Mouse (Mus musculus) neural tube, embryonic 11.5 days (tissue): Measurements from ENCODE around the gene 6030408B16Rik. TPM values are rescaled to one million over a fixed set of nuclear protein-coding genes. Genes with fewer than 3 reads are reported as not detected.
A peak's percentile ranks its signal among the peaks of the same experiment; 100 is the strongest.

ENCODE experiments used
- ATAC-seq: fragments of 200-750 bp; cut with Nextera tagmentation; 2 replicates; pipeline ENCODE4 v1.8.0; 2017; ENCODE audit warnings: moderate number of reproducible peaks, mild to moderate bottlenecking, moderate TSS enrichment, moderate library complexity; ENCODE audit not compliant: insufficient read depth, low FRiP score, low TSS enrichment
- DNase-seq: peaks from one replicate; pipeline ENCODE4 v3.0.0-alpha.2; 2015; ENCODE audit warnings: low spot score
- H3K27ac ChIP-seq: fragments of 300-500 bp; sonication (generic); 2 replicates; pipeline ENCODE4 v1.5.1; 2014; ENCODE audit warnings: low read depth, mild to moderate bottlenecking, low read length
- H3K27me3 ChIP-seq: fragments of 300-500 bp; sonication (generic); 2 replicates; pipeline ENCODE4 v1.6.1; 2014; ENCODE audit warnings: mild to moderate bottlenecking, low read length, mixed read lengths; ENCODE audit not compliant: control insufficient read depth, insufficient read depth
- H3K36me3 ChIP-seq: fragments of 300-500 bp; sonication (generic); 2 replicates; pipeline ENCODE4 v1.6.1; 2014; ENCODE audit warnings: mild to moderate bottlenecking, low read length, moderate library complexity, mixed read lengths; ENCODE audit not compliant: control insufficient read depth, insufficient read depth
- H3K4me1 ChIP-seq: fragments of 300-500 bp; sonication (generic); 2 replicates; pipeline ENCODE4 v1.6.1; 2014; ENCODE audit warnings: low read length, mixed read lengths; ENCODE audit not compliant: control insufficient read depth, insufficient read depth
- H3K4me2 ChIP-seq: fragments of 300-500 bp; sonication (generic); 2 replicates; pipeline ENCODE4 v1.6.1; 2014; ENCODE audit warnings: low read depth, mild to moderate bottlenecking, moderate library complexity
- H3K4me3 ChIP-seq: fragments of 300-500 bp; sonication (generic); 2 replicates; pipeline ENCODE4 v1.5.1; 2014; ENCODE audit warnings: low read depth, low read length
- H3K9ac ChIP-seq: fragments of 300-500 bp; sonication (generic); 2 replicates; pipeline ENCODE4 v1.6.1; 2014; ENCODE audit warnings: mild to moderate bottlenecking, low read length
- H3K9me3 ChIP-seq: fragments of 300-500 bp; sonication (generic); 2 replicates; pipeline ENCODE4 v1.6.1; 2016; ENCODE audit warnings: low read length; ENCODE audit not compliant: control insufficient read depth
- WGBS: fragments of 180-500 bp; shearing (Covaris S2); extraction: QIAGEN DNeasy Blood & Tissue Kit; methylation state at CpG from one replicate; pipeline ENCODE4 v1.1.7; 2014; 5-methylcytosine and 5-hydroxymethylcytosine counted together
- polyA plus RNA-seq: library from polyadenylated mRNA; unstranded; fragments of >200 nt; fragmentation: Nextera tagmentation; extraction: Ambion mirVana; gene quantifications from 2 replicates; pipeline ENCODE4 v1.2.1, GENCODE M21; 2014

The 6030408B16Rik gene
- polyA plus RNA-seq, 1 experiment from 2014 or later = 0.33 TPM

DNA sequence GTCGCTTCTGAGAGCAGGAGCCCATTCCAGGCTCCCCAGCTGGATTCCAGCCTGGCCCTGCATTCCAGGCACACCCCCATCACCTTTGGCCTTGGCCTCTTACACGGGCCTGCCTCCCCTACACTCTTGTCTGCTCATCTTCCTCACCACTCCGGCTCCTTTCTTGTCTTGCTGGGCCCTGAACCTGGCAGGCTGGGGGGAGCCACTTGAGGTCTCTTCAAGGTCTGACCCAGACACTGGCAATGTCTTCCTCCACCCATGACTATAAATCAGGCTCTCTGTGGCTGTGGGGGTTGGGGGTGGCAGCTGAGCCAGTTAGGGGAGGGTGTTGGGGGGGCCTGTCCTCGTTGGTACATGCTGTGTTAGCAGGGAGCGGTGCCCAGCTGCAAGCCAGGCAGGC, 14.4 kb upstream of the 6030408B16Rik start:
- H3K4me3 ChIP-seq = no peak overlapping the region
- 49% methylated on average over 5 of the region's 5 CpGs for WGBS

DNA sequence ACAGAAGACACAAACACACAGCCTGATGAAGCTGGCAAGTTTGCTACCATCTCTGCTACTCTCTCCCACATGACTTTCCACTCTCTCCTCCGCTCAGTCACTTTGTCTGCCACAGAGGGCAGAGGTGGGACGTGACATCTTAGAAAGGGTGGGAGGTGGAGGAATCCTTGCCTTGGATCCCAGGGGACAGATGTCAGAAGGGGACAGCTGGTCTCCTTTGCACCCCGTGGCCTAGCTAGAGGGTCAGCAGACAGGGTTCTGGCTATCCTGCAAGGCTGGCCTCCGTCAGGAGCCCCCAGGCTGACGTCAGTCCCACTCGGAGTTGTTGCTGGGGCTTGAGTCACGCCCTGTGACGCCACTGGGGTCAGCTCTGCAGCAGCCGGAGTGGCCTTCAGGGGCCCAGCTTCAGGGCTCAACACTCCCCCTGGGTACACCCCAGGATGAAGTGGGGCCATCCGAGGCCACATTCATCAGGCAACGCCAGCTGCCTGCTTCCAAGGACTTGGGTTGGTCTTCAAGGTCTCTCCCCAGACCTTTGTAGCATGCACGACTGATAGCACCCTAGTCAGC, 13.5 kb upstream of the 6030408B16Rik start:
- Histone ChIP-seq H3K9ac (peak overlapping the region; percentile 11; the same call in 1 of the 2 replicates), H3K36me3 (no peaks in the 10 kb centered on the region), H3K27ac (no peak overlapping the region), H3K4me2 (no peak overlapping the region), H3K27me3 (no peaks in the 10 kb centered on the region), H3K4me1 (peaks cover 2% of the 10 kb centered on the region; the same call in 1 of the 2 replicates), H3K9me3 (no peaks in the 10 kb centered on the region), H3K4me3 (no peak overlapping the region)
- no peak for ATAC-seq
- WGBS = 71% methylated on average over 12 of the region's 12 CpGs
- no peak for DNase-seq

More for the DNA sequence above, 14.4 kb upstream of the 6030408B16Rik start:
- Histone ChIP-seq H3K4me2 (no peak overlapping the region), H3K9ac (no peak overlapping the region), H3K9me3 (no peaks in the 10 kb centered on the region), H3K27me3 (no peaks in the 10 kb centered on the region), H3K4me1 (peaks cover 2% of the 10 kb centered on the region; the same call in 1 of the 2 replicates), H3K36me3 (no peaks in the 10 kb centered on the region), H3K27ac (no peak overlapping the region)
- ATAC-seq (no peak), DNase-seq (no peak)

DNA sequence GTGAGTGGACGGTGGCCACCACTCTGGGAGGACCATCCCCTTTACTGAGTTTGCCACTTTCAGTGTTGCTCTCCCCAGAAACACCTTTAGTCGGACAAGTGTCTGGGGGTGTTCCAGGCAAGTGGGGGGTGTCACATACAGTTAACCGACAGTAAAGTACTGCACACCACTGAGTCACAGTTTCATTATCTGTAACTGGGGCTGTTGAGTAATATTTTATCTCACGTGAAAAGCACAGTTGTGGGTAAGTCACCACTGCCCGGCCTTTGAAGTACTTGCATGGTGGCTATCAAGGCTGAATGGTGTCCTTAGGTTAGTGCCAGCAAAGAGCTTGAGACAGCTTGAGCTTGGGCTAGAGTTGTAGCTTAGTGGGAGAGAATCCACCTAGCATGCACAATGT, 10.5 kb upstream of the 6030408B16Rik start:
- H3K9ac ChIP-seq = no peak overlapping the region
- no peak for ATAC-seq
- no peak for DNase-seq
- WGBS = 81% methylated on average over 5 of the region's 5 CpGs
- no peaks in the 10 kb centered on the region for H3K36me3 ChIP-seq
- peaks cover 9% of the 10 kb centered on the region for H3K4me1 ChIP-seq
- no peaks in the 10 kb centered on the region for H3K27me3 ChIP-seq
- no peak overlapping the region for H3K4me3 ChIP-seq
- no peaks in the 10 kb centered on the region for H3K9me3 ChIP-seq
- no peak overlapping the region for H3K27ac ChIP-seq
- no peak overlapping the region for H3K4me2 ChIP-seq

DNA sequence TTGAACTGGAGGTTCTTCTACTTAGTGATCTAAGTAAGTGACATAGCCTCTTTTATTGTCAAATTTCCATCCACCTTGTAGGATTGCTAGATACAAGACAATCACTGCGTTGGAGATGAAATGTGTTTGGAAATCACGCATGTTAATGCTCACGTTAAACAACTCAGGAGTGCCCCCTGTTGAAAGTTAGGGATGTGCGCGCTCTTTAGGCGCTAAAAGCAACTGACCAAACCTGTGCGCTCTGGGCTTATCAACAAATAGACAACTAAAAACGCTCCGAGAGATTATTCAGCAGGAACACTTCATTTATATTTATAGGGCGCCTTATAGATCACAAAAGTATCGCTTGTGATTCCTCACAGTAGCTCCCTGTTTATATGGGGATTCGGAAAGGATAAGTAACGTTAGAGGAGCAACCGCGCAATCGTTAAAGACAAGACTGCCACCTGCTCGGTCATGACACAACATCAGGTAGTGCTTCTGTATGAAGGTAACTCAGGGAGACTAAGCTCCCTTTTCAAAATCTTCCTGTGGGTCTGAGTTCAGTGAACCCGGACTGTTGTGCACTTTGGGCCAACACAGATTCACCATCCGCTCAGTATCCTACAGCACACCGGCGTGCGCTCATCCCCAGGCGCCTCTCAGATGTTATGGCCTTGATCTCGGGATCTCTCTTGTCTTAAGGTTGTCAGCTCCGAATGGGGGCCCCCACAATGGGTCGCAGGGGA, 9.7 kb upstream of the 6030408B16Rik start:
- peak overlapping the region; percentile 95 for H3K4me2 ChIP-seq
- peak overlapping the region; percentile 79 for H3K9ac ChIP-seq
- WGBS = 2% methylated on average over 26 of the region's 26 CpGs
- H3K36me3 ChIP-seq = no peaks in the 10 kb centered on the region
- no peaks in the 10 kb centered on the region for H3K27me3 ChIP-seq
- H3K9me3 ChIP-seq = no peaks in the 10 kb centered on the region
- H3K4me3 ChIP-seq = peak overlapping the region; percentile 79
- H3K4me1 ChIP-seq = peaks cover 7% of the 10 kb centered on the region
- DNase-seq (peak; percentile 55), ATAC-seq (peak; percentile 21; the same call in 1 of the 2 replicates)
- no peak overlapping the region for H3K27ac ChIP-seq

DNA sequence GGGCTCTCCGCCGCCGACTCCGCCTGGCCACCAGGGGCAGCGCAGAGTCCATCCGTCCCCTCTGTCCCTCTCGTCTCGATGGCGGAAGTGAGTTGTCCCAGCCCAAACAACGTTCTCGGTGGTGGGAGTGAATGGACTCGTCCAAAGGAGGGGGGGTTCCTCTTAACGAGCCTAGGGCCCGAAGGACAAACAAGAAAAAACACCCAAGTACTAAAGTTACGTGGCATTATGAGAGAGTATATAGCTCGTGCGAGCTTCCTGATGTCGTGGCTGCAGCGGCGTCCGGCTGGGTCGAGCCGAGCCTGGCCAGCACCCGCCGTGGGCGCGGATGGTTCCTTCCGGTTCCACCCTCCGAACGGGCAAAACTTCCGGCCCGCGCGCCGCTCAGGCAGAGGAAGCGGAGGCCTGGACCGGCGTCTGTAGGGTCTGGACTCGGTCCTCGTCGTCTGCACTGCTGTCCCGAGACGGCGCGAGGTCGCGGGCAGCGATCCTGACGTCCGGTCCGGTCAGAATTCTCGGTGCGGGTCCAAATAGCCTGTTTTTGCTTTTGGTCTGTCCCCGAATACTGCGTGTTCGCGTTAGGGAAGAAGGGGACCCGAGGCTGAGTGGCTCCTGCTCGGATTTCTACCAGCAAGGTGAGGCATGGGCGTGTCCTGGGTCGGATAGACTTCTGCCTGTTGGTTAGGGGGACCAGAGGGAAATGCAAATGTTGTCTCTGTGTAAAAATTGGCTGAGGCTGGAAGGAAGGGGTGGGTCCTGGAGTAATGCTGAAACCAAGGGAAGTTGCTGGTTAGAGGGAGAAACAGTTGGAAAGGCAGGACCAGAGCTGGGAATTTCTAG, 8.9 kb upstream of the 6030408B16Rik start, which contains the start of gene Atg101:
TSS of gene Atg101 (plus strand) at position 362 of the 840 bp plus-strand sequence.
- Histone ChIP-seq H3K9ac (peak within 1 kb of the TSS; percentile 79), H3K9me3 (no peaks in the 10 kb centered on the region), H3K36me3 (no peaks in the 10 kb centered on the region; the same call in 1 of the 2 replicates), H3K4me1 (peaks cover 7% of the 10 kb centered on the region), H3K27ac (no peak within 1 kb of the TSS), H3K4me2 (peak within 1 kb of the TSS; percentile 95), H3K4me3 (peak within 1 kb of the TSS; percentile 79), H3K27me3 (no peaks in the 10 kb centered on the region)
- DNase-seq = peak; percentile 92
- ATAC-seq = peak; percentile 88
- WGBS = under 1% methylated on average over 61 of the region's 61 CpGs

DNA sequence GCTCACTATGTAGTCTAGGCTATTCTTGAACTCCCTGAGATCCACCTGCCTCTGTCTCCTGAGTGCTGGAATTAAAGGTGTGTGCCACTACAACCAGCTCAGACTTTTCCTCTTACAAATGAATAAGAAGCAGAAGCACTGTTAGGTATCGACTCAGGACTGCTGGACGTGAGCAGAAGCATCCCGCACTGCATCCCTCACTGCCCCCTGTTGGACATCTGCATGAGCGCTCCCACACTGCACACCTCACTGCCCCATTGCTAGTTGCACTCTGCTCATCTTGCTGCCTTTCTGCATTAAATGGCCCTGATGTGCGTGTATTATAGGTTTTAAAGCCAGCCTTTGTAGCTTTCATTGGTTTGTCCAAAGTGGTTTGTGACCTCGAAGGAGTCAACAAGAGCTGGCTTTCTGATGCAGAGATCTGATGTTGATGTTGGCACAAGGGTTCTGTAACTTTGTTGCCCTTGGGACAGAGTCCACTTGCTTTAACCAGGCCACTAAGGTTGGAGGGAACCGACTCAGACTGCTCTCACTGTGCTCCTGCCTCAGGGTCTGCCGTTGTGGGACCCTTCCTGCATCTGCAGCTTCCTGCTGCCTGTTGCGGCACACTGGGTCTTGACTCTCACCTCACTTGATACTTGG, 6.8 kb upstream of the 6030408B16Rik start:
- ATAC-seq = no peak
- Histone ChIP-seq H3K9me3 (no peaks in the 10 kb centered on the region), H3K4me2 (no peak overlapping the region), H3K4me3 (no peak overlapping the region), H3K4me1 (peaks cover 7% of the 10 kb centered on the region), H3K9ac (no peak overlapping the region), H3K27ac (no peak overlapping the region), H3K27me3 (no peaks in the 10 kb centered on the region), H3K36me3 (peaks cover 4% of the 10 kb centered on the region; the same call in 1 of the 2 replicates)
- no peak for DNase-seq
- 78% methylated on average over 9 of the region's 9 CpGs for WGBS

DNA sequence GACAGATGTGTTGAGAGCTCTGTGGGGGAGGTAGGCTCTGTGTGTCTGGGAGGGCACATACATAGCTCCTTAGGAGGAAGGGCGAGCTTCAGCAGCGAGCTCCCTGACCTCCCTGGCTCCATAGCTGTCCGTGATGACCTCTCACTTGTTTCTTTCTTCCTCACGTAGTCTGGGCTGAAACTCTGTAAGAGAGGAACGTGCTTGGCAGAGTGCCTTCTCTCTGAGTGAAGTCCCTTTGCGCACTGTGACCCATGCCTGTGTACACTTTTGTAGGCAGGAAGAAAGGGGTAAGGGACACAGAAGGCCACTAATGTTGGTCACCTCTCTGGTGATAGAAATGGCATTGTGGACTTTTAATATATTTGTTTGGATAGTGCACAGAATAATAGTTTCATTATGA, 5.7 kb upstream of the 6030408B16Rik start:
- H3K4me1 ChIP-seq = peaks cover 7% of the 10 kb centered on the region
- no peak overlapping the region for H3K4me3 ChIP-seq
- no peaks in the 10 kb centered on the region for H3K27me3 ChIP-seq
- DNase-seq = no peak
- no peak for ATAC-seq
- H3K9ac ChIP-seq = no peak overlapping the region
- no peaks in the 10 kb centered on the region for H3K9me3 ChIP-seq
- WGBS = 93% methylated on average over 6 of the region's 6 CpGs
- no peak overlapping the region for H3K27ac ChIP-seq
- H3K36me3 ChIP-seq = peaks cover 4% of the 10 kb centered on the region; the same call in 1 of the 2 replicates
- H3K4me2 ChIP-seq = no peak overlapping the region

DNA sequence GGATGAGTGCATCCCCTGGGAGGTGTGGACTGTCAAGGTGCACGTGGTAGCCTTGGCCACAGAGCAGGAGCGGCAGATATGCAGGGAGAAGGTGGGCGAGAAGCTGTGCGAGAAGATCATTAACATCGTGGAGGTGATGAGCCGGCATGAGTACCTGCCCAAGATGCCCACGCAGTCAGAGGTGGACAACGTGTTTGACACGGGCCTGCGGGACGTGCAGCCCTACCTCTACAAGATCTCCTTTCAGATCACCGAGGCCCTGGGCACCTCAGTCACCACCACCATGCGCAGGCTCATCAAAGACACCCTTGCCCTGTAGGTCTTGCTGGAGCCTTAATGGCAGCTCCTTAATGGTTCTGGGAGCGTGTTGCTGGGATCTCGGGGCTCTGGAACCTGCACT, 2.7 kb upstream of the 6030408B16Rik start:
- Histone ChIP-seq H3K27me3 (no peaks in the 10 kb centered on the region), H3K4me2 (no peak overlapping the region), H3K4me1 (no peaks in the 10 kb centered on the region), H3K27ac (no peak overlapping the region), H3K4me3 (no peak overlapping the region), H3K9me3 (no peaks in the 10 kb centered on the region), H3K36me3 (peaks cover 4% of the 10 kb centered on the region; the same call in 1 of the 2 replicates), H3K9ac (no peak overlapping the region)
- 94% methylated on average over 15 of the region's 15 CpGs for WGBS
- ATAC-seq (no peak), DNase-seq (no peak)
